Mouse (Mus musculus) brain, embryonic 14.5 days (tissue): ENCODE data around the gene Hdhd3.

Source experiments
- CTCF ChIP-seq: fragments of 200-500 bp; IDR thresholded peaks from 2 replicates; pipeline ENCODE4 v1.5.1; 2012; ENCODE audit warnings: inconsistent platforms, mild to moderate bottlenecking, moderate library complexity, borderline replicate concordance; ENCODE audit not compliant: insufficient read depth, insufficient read length; ENCODE audit errors: extremely low read depth
- POLR2A ChIP-seq: fragments of 200-500 bp; IDR thresholded peaks from 2 replicates; pipeline ENCODE4 v1.6.1; 2012; ENCODE audit warnings: mild to moderate bottlenecking, inconsistent platforms, borderline replicate concordance; ENCODE audit not compliant: poor library complexity, insufficient read depth, insufficient read length, severe bottlenecking; ENCODE audit errors: extremely low read depth

GRCm38 (mm10) chr4:62508839-62509238 lies 5.6 kb upstream of the Hdhd3 start:
- TF ChIP-seq POLR2A (no peak), CTCF (no peak)
